Mouse (Mus musculus) midbrain, embryonic 15.5 days (tissue): ENCODE data around the gene Exoc4. TPM values are rescaled to one million over a fixed set of nuclear protein-coding genes. Genes with fewer than 3 reads are reported as not detected.

Source experiments
- ATAC-seq: fragments of 200-750 bp; cut with Nextera tagmentation; replicated peaks from 2 replicates; pipeline ENCODE4 v1.8.0; 2017; ENCODE audit warnings: moderate TSS enrichment
- H3K27ac ChIP-seq: fragments of 300-500 bp; sonication (generic); 2 replicates; pipeline ENCODE4 v1.5.1; 2015; ENCODE audit warnings: mild to moderate bottlenecking, inconsistent platforms
- H3K27me3 ChIP-seq: fragments of 300-500 bp; sonication (generic); replicated peaks from 2 replicates; pipeline ENCODE4 v1.6.1; 2015; ENCODE audit warnings: inconsistent platforms
- H3K36me3 ChIP-seq: fragments of 300-500 bp; sonication (generic); replicated peaks from 2 replicates; pipeline ENCODE4 v1.6.1; 2015; ENCODE audit warnings: inconsistent platforms
- H3K4me1 ChIP-seq: fragments of 300-500 bp; sonication (generic); 2 replicates; pipeline ENCODE4 v1.6.1; 2015; ENCODE audit warnings: inconsistent platforms
- H3K4me2 ChIP-seq: fragments of 300-500 bp; sonication (generic); 2 replicates; pipeline ENCODE4 v1.6.1; 2015; ENCODE audit warnings: inconsistent platforms, mild to moderate bottlenecking, moderate library complexity
- H3K4me3 ChIP-seq: fragments of 300-500 bp; sonication (generic); 2 replicates; pipeline ENCODE4 v1.5.1; 2015; ENCODE audit warnings: mild to moderate bottlenecking, inconsistent platforms
- H3K9ac ChIP-seq: fragments of 300-500 bp; sonication (generic); 2 replicates; pipeline ENCODE4 v1.6.1; 2015; ENCODE audit warnings: mild to moderate bottlenecking, inconsistent platforms
- H3K9me3 ChIP-seq: fragments of 300-500 bp; sonication (generic); 2 replicates; pipeline ENCODE4 v1.6.1; 2016; ENCODE audit warnings: inconsistent platforms
- WGBS: fragments of 180-500 bp; shearing (Covaris S2); methylation state at CpG from one replicate; pipeline ENCODE4 v1.1.7; 2015; ENCODE audit warnings: mixed read lengths; 5-methylcytosine and 5-hydroxymethylcytosine counted together
- polyA plus RNA-seq: library from polyadenylated mRNA; unstranded; fragments of >200 nt; fragmentation: Nextera tagmentation; extraction: Ambion mirVana; gene quantifications from 2 replicates; pipeline ENCODE4 v1.2.1, GENCODE M21; 2015

The Exoc4 gene
- polyA plus RNA-seq, 1 experiment from 2014 or later, result 57.8 TPM

GRCm38 (mm10) chr6:33323386-33323785 is 74.5 kb downstream of the Exoc4 start:
- Histone ChIP-seq H3K27me3 (no peaks in the 10 kb centered on the region), H3K27ac (no peak overlapping the region), H3K9ac (no peak overlapping the region), H3K4me1 (no peaks in the 10 kb centered on the region), H3K4me2 (no peak overlapping the region), H3K4me3 (no peak overlapping the region), H3K9me3 (no peaks in the 10 kb centered on the region), H3K36me3 (no peaks in the 10 kb centered on the region)
- no peak for ATAC-seq
- 91% methylated on average over 4 of the region's 4 CpGs for WGBS

DNA sequence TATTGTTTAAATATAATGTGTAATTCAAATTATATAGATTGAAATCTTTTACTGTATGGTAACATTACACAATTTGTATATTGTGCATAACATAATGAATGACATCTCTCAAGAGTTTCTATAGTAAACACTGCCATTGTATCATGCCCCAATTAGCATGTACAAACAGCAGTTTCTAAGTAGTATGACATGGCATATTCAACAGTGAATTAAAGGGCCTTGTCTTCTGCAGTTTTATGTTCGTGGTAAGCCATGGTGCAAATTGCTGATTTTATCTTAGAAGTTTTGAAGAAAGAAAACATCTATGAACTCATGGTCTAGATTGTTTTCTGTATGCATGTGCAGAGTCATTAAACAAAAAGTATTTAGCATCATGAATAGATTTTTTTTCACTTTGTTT is 79.4 kb downstream of the Exoc4 start:
- 67% methylated on average over 1 of the region's 1 CpGs for WGBS
- no peak for ATAC-seq
- H3K9ac ChIP-seq, result no peak overlapping the region

DNA sequence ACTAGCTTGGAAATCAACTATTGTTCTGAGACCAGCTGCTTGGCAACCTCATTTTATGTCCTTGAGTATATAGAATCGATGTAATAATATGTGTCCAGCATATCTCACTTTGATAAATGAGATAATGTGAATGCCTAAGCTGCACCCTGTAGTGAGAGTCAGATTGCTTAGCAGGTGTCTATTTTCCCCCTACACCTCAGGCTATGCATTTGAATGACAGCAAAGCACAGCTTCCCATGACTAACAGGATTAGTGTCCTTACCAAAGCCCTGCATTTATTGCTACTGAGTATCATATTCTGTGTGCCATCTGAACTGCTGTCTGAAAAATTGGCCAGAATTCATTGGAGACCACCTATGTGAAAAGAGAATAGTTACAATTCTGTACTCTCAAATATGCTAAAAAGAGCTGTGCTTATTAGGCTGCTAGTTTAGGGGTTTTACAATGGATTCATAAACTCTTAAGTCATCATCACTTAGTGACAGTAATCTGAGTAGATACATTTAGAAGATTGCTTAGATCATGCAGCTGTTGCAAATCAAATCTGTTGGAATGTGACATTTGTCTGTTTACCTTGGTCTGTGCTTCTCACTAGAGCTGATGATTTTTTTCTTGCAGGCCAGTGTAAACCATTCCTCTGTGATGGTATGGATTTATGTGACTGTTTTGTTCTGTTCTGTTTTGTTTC is 98.3 kb downstream of the Exoc4 start:
- no peaks in the 10 kb centered on the region for H3K27me3 ChIP-seq
- H3K4me2 ChIP-seq, result no peak overlapping the region
- peak; percentile 37; the same call in 1 of the 2 replicates for ATAC-seq
- peaks cover 10% of the 10 kb centered on the region for H3K4me1 ChIP-seq
- H3K9ac ChIP-seq, result no peak overlapping the region
- H3K36me3 ChIP-seq, result no peaks in the 10 kb centered on the region
- H3K27ac ChIP-seq, result no peak overlapping the region
- H3K9me3 ChIP-seq, result no peaks in the 10 kb centered on the region
- no peak overlapping the region for H3K4me3 ChIP-seq
- WGBS, result 22% methylated on average over 1 of the region's 1 CpGs

More for the DNA sequence above, 79.4 kb downstream of the Exoc4 start:
- H3K27ac ChIP-seq, result no peak overlapping the region
- no peaks in the 10 kb centered on the region for H3K9me3 ChIP-seq
- no peaks in the 10 kb centered on the region for H3K4me1 ChIP-seq
- H3K36me3 ChIP-seq, result no peaks in the 10 kb centered on the region
- H3K4me2 ChIP-seq, result no peak overlapping the region
- no peak overlapping the region for H3K4me3 ChIP-seq
- no peaks in the 10 kb centered on the region for H3K27me3 ChIP-seq

DNA sequence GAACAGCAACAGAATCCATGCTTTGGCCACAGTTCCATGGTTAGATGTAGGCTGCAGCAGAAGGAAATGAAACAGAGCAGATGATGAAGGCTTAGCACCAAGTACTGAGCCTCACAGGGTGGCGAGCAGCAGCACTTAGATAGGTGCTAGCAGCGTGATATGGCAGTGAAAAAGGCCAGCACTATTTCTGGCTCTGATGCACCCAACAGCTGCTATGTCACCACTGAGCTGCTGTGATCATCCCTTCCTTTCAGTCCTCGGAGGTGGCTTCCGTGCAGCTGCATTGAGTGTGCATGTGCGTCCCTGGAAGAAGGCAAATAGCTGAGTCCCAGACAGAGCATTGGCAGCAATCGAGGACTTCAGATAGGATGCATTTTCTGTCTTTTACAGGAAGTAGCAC is 112.7 kb downstream of the Exoc4 start:
- H3K27me3 ChIP-seq, result no peaks in the 10 kb centered on the region
- H3K4me2 ChIP-seq, result no peak overlapping the region
- no peaks in the 10 kb centered on the region for H3K9me3 ChIP-seq
- H3K4me1 ChIP-seq, result no peaks in the 10 kb centered on the region
- H3K27ac ChIP-seq, result no peak overlapping the region
- no peak overlapping the region for H3K9ac ChIP-seq
- no peak overlapping the region for H3K4me3 ChIP-seq
- no peak for ATAC-seq
- H3K36me3 ChIP-seq, result no peaks in the 10 kb centered on the region
- 88% methylated on average over 6 of the region's 6 CpGs for WGBS

- no peaks in the 10 kb centered on the region for H3K9me3 ChIP-seq
- no peak overlapping the region for H3K4me2 ChIP-seq
- WGBS, result 76% methylated on average over 3 of the region's 3 CpGs
- no peaks in the 10 kb centered on the region for H3K27me3 ChIP-seq
- no peaks in the 10 kb centered on the region for H3K36me3 ChIP-seq
- no peak overlapping the region for H3K4me3 ChIP-seq
- no peak for ATAC-seq
- no peak overlapping the region for H3K9ac ChIP-seq
- H3K27ac ChIP-seq, result no peak overlapping the region
- H3K4me1 ChIP-seq, result no peaks in the 10 kb centered on the region
Measured at GRCm38 (mm10) chr6:33380517-33380916, 131.6 kb downstream of the Exoc4 start.

DNA sequence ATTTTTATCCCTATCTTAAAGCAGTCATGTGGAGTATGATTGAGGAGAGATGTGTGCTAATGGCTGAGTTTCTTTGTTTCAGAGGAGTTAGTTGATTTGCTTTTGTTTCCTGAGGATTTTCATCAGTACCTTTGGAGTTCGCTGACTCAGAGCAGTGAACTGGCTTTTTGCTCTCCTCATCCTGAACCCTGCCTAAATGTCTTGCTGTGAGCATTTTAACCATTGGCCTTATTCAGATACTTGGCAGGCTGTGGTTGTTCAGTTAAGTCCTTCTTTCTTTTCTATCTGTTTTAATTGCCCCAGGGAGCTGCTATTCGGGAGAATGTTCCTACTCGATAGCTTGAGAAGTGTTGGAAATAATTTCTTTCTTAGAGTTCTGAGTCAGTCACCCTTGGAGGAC is 133.3 kb downstream of the Exoc4 start:
- H3K4me3 ChIP-seq, result no peak overlapping the region
- H3K4me1 ChIP-seq, result no peaks in the 10 kb centered on the region
- WGBS, result 31% methylated on average over 3 of the region's 3 CpGs
- H3K27ac ChIP-seq, result no peak overlapping the region
- H3K9me3 ChIP-seq, result no peaks in the 10 kb centered on the region
- no peak for ATAC-seq
- no peaks in the 10 kb centered on the region for H3K27me3 ChIP-seq
- no peak overlapping the region for H3K9ac ChIP-seq
- H3K36me3 ChIP-seq, result no peaks in the 10 kb centered on the region
- H3K4me2 ChIP-seq, result no peak overlapping the region

- Histone ChIP-seq H3K9ac (no peak overlapping the region), H3K27me3 (no peaks in the 10 kb centered on the region), H3K4me2 (no peak overlapping the region), H3K4me1 (no peaks in the 10 kb centered on the region), H3K4me3 (no peak overlapping the region), H3K27ac (no peak overlapping the region), H3K9me3 (no peaks in the 10 kb centered on the region), H3K36me3 (no peaks in the 10 kb centered on the region)
- WGBS, result 82% methylated on average over 2 of the region's 2 CpGs
- ATAC-seq, result no peak
Measured at GRCm38 (mm10) chr6:33392020-33392419, 143.1 kb downstream of the Exoc4 start.

DNA sequence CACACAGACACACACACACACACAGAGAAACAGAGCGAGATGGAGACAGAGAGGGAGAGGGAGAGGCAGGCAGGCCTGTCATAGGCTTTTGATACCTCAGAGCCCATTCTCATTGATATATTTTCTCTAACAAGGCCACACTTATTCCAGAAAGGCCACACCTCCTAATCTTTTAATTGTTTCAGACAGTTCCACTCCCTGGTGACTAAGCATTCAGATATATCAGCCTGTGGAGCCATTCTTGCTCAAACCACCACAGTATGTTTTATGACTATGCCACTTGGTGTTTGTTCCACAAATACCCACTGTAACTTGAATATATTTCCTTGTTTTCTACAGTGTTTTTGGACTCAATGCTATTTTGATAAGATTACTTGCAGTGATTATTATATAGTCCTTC is 150.6 kb downstream of the Exoc4 start:
- no peak for ATAC-seq
- H3K4me1 ChIP-seq, result no peaks in the 10 kb centered on the region
- no peaks in the 10 kb centered on the region for H3K9me3 ChIP-seq
- no peaks in the 10 kb centered on the region for H3K36me3 ChIP-seq
- 33% methylated on average over 1 of the region's 1 CpGs for WGBS
- H3K9ac ChIP-seq, result no peak overlapping the region
- H3K4me3 ChIP-seq, result no peak overlapping the region
- H3K4me2 ChIP-seq, result no peak overlapping the region
- no peak overlapping the region for H3K27ac ChIP-seq
- H3K27me3 ChIP-seq, result no peaks in the 10 kb centered on the region

- H3K4me2 ChIP-seq, result no peak overlapping the region
- H3K27me3 ChIP-seq, result no peaks in the 10 kb centered on the region
- no peak for ATAC-seq
- no peak overlapping the region for H3K27ac ChIP-seq
- peaks cover 9% of the 10 kb centered on the region for H3K4me1 ChIP-seq
- H3K36me3 ChIP-seq, result no peaks in the 10 kb centered on the region
- no peaks in the 10 kb centered on the region for H3K9me3 ChIP-seq
- H3K9ac ChIP-seq, result no peak overlapping the region
- no peak overlapping the region for H3K4me3 ChIP-seq
- WGBS, result 97% methylated on average over 2 of the region's 2 CpGs
Measured at GRCm38 (mm10) chr6:33401161-33401560, 152.3 kb downstream of the Exoc4 start.

GRCm38 (mm10) chr6:33405562-33406275 is 156.8 kb downstream of the Exoc4 start:
- no peak overlapping the region for H3K9ac ChIP-seq
- H3K27ac ChIP-seq, result 0 out of 2 replicates have a peak overlapping the region, but pooled peaks have one; percentile 26
- 0 out of 2 replicates have a peak, but pooled peaks have one; percentile 24 for ATAC-seq
- WGBS, result 44% methylated on average over 4 of the region's 4 CpGs
- H3K9me3 ChIP-seq, result no peaks in the 10 kb centered on the region
- peaks cover 9% of the 10 kb centered on the region for H3K4me1 ChIP-seq
- no peaks in the 10 kb centered on the region for H3K27me3 ChIP-seq
- no peak overlapping the region for H3K4me2 ChIP-seq
- no peaks in the 10 kb centered on the region for H3K36me3 ChIP-seq
- no peak overlapping the region for H3K4me3 ChIP-seq

DNA sequence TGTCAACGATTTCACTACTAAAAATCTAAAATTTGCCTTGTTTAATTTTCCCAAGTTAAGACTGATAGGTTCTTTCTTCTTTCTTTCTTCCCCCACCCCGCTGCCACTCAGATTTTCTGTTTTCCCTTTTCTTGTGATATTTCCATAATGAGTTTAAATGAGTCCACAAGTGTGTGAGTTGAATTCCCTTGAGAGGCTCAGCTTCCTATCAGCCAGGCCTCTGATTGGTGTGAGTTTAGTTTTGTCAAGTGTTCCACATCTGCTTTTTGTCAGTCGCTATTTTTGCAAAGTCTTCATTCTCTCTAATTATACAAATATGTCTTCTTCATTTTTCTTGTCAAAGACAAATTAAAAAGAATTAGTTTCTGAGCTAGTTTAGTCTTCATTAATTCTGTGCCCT is 160.7 kb downstream of the Exoc4 start:
- Histone ChIP-seq H3K9ac (no peak overlapping the region), H3K36me3 (no peaks in the 10 kb centered on the region), H3K27ac (no peak overlapping the region), H3K27me3 (no peaks in the 10 kb centered on the region), H3K4me1 (peaks cover 9% of the 10 kb centered on the region), H3K4me2 (no peak overlapping the region), H3K9me3 (no peaks in the 10 kb centered on the region), H3K4me3 (no peak overlapping the region)
- no peak for ATAC-seq
- 83% methylated on average over 3 of the region's 3 CpGs for WGBS

DNA sequence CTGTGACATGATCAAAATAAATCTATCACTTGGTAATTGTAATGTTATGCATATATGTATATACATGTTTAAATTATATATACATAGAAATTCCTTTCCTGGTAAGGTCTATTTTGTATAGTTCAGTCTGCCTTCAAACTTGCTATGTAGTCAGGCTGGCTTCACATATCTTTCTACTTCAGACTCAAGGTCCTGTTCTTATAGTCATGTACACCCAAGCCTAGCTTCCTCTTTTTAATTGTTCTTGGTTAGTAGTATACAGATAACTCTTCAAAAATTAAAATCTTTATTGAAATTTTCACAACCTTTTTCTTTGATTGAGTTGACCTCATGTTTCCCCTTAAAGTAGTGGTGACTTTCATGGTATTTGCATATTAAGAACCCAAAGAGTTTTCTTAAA is 176.1 kb downstream of the Exoc4 start:
- no peak overlapping the region for H3K27ac ChIP-seq
- no peaks in the 10 kb centered on the region for H3K9me3 ChIP-seq
- H3K36me3 ChIP-seq, result no peaks in the 10 kb centered on the region
- ATAC-seq, result no peak
- no peak overlapping the region for H3K4me3 ChIP-seq
- no peaks in the 10 kb centered on the region for H3K27me3 ChIP-seq
- no peak overlapping the region for H3K9ac ChIP-seq
- H3K4me1 ChIP-seq, result no peaks in the 10 kb centered on the region
- no peak overlapping the region for H3K4me2 ChIP-seq
